Mouse (Mus musculus) bone marrow macrophage, adult 2 months (primary cell): ENCODE results near the gene Ino80e.

Experiments used
- CTCF ChIP-seq: IDR thresholded peaks from 2 replicates; pipeline ENCODE4 v1.5.1; 2012; ENCODE audit warnings: low read depth, mild to moderate bottlenecking, low read length, moderate library complexity
- POLR2A ChIP-seq: IDR thresholded peaks from 2 replicates; pipeline ENCODE4 v1.6.1; 2012; ENCODE audit warnings: mild to moderate bottlenecking, low read depth, low read length, borderline replicate concordance

DNA sequence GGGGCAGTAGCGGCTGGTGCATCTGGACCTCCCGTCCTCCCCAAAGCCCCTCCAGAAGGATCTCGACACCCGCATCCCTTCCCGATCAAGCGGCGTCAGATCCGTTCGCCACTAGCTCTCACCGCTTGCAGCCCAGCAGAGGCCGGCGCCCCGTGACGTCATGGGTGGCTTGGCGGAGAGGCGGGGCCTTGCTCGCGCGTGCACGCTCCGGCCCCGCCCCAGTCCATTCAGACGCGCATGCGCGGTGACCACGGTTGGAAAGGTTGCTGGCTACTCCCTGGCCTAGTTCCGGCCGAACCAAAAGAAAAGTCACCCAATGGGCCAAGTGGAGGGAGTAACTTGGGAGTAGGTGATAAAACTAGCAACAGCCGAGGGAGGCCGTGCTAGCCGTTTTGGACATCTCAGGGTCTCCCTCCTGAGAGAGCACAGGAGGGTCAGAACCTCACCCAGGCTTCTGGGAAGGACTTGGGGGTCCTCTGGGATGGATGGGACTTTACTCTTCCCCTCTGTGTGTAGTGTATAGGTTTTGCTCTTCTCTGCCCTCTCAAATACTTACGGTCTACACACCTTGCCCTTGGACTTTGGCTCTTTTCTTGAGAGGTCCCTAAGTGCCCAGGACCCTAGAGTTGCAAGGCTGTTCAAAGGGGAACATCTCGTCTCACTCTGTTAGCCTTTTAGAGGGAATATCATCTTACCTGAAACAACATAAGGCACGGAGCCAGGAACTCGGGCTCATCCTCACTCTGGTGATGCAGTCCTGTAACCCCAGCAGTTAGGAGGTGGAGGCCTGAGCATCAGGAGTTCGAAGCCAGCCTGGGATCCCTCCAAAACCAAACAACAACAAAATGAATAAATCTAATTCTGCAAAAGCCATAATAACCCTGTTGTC lies 36.2 kb upstream of the Ino80e start:
- no peak for TF ChIP-seq CTCF
- TF ChIP-seq POLR2A = no peak
